Mouse (Mus musculus): ENCODE measurements at regions not wholly inside any gene's neighbourhood (a gene's known extent, or its start where the extent isn't known, plus 50 kb on each side); places are given as distances from the start of the nearest gene placed in this dataset.
"Not testable (repeated sequence)": the region's sequence is repeated elsewhere in the genome, so short reads cannot be mapped to it uniquely, and the experiment has no call there.

- no peak for DNase-seq (ENCODE audit: low spot score in 2 of 2)
These were observed 237.0 kb upstream of the Gm37988 start for GRCm38 (mm10) chr1:4570730-4571129.

GRCm38 (mm10) chr1:4571299-4572202 lies 236.1 kb upstream of the Gm37988 start:
- peak; percentile 4 to 53 for DNase-seq (ENCODE audit: low spot score in 2 of 2)

GRCm38 (mm10) chr1:4572311-4572710 lies 235.4 kb upstream of the Gm37988 start:
- DNase-seq (ENCODE audit: low spot score in 2 of 2): no peak

GRCm38 (mm10) chr1:4574101-4574500 lies 233.6 kb upstream of the Gm37988 start:
- no peak for DNase-seq (ENCODE audit: low spot score in 2 of 2)

- DNase-seq (ENCODE audit: low spot score in 2 of 2): no peak
These were observed 230.7 kb upstream of the Gm37988 start for GRCm38 (mm10) chr1:4576957-4577356.

GRCm38 (mm10) chr1:4582534-4582933 lies 225.2 kb upstream of the Gm37988 start:
- no peak for DNase-seq (ENCODE audit: low spot score in 2 of 2)

GRCm38 (mm10) chr1:4597856-4598255 lies 209.8 kb upstream of the Gm37988 start:
- DNase-seq (ENCODE audit: low spot score in 2 of 2): no peak

- no peak for DNase-seq (ENCODE audit: low spot score in 2 of 2)
These were observed 209.3 kb upstream of the Gm37988 start for GRCm38 (mm10) chr1:4598425-4598824.

- DNase-seq (ENCODE audit: low spot score in 2 of 2): no peak
These were observed 205.3 kb upstream of the Gm37988 start for GRCm38 (mm10) chr1:4602386-4602785.

- DNase-seq (ENCODE audit: low spot score in 2 of 2): no peak
These were observed 198.9 kb upstream of the Gm37988 start for GRCm38 (mm10) chr1:4608824-4609223.

- DNase-seq (ENCODE audit: low spot score in 2 of 2): no peak
These were observed 194.4 kb upstream of the Gm37988 start for GRCm38 (mm10) chr1:4613305-4613704.

GRCm38 (mm10) chr1:4615286-4615685 lies 192.4 kb upstream of the Gm37988 start:
- DNase-seq (ENCODE audit: low spot score in 2 of 2): no peak

- no peak for DNase-seq (ENCODE audit: low spot score in 2 of 2)
These were observed 190.2 kb upstream of the Gm37988 start for GRCm38 (mm10) chr1:4617479-4617878.

- DNase-seq (ENCODE audit: low spot score in 2 of 2): no peak
These were observed 185.3 kb upstream of the Gm37988 start for GRCm38 (mm10) chr1:4622408-4622807.

- DNase-seq (ENCODE audit: low spot score in 2 of 2): no peak
These were observed 184.4 kb upstream of the Gm37988 start for GRCm38 (mm10) chr1:4623268-4623667.

GRCm38 (mm10) chr1:4653937-4654336 lies 153.8 kb upstream of the Gm37988 start:
- DNase-seq (ENCODE audit: low spot score in 2 of 2): no peak

- no peak for DNase-seq (ENCODE audit: low spot score in 2 of 2)
These were observed 152.4 kb upstream of the Gm37988 start for GRCm38 (mm10) chr1:4655252-4655651.

GRCm38 (mm10) chr1:4656883-4657282 lies 150.8 kb upstream of the Gm37988 start:
- DNase-seq (ENCODE audit: low spot score in 2 of 2): no peak

GRCm38 (mm10) chr1:4660081-4660480 lies 147.6 kb upstream of the Gm37988 start:
- not testable (repeated sequence) for DNase-seq (ENCODE audit: low spot score in 2 of 2)

GRCm38 (mm10) chr1:4660616-4661015 lies 147.1 kb upstream of the Gm37988 start:
- not testable (repeated sequence) for DNase-seq (ENCODE audit: low spot score in 2 of 2)

- no peak for DNase-seq (ENCODE audit: low spot score in 2 of 2)
These were observed 145.9 kb upstream of the Gm37988 start for GRCm38 (mm10) chr1:4661761-4662160.

- no peak for DNase-seq (ENCODE audit: low spot score in 2 of 2)
These were observed 138.0 kb upstream of the Gm37988 start for GRCm38 (mm10) chr1:4669732-4670131.

- DNase-seq (ENCODE audit: low spot score in 2 of 2): no peak
These were observed 136.3 kb upstream of the Gm37988 start for GRCm38 (mm10) chr1:4671237-4672019.
